Mouse (Mus musculus): ENCODE results near the gene Map3k21.

Map3k21 gene

GRCm38 (mm10) chr8:125980826-125981225, 70.6 kb downstream of the Map3k21 start:
- peak; percentile 65 for DNase-seq

DNA sequence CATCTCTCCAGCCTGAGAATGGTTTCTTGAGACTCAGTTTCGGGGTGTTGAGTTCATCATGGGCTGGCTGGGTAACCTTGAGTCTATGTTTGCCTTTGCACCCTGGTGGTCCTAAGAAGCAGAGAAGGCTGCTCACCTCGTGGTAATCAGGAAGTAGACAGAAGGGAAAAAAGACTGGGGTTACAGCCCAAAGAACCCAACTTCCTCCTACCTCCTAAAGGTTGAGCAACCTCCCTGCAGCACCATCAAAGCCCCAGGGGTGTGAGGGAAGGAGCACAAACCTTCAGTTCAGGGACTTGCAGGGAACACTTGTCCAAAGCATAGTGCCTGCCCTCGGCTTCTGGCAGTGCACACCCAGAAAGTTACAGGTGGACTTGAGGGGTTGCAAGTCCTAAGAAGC, 73.3 kb downstream of the Map3k21 start:
- no peak for DNase-seq

DNA sequence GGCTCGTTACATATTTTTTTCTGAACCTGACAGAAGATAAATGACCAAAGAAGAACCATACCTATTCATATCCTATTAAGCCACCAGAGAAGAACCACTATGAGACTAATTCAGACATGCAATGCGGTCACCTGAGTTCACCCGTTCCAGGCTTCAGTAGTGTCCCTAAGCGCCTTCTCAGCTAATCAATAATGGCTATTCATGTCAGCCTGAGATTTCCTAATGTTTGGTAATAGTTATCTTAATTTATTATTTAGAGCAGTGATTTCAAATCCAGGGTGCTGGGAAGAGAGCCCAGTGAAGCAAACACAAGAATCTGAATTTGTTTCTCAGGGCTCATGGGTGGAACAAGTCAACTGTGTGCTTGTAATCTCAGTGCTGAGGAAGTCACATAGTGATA, 73.9 kb downstream of the Map3k21 start:
- DNase-seq = no peak

DNA sequence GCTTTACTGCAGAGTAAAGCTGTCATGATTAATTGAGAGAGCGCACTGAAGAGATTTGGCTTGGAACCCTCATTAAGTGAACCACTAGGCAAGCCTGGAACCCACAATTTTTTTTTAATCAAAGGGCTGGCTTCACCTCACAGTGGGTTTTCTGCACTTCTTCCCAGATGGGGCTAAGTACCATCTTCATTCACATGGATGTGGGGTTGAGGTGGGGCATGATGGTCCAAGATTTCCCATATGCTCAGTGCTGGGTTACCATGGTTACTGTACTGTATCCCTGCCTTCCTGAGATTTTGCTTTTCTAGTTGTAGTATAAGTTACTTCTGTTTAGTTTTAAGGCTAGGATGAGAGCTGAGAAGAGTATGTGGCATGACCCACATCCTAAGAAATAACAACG, 75.1 kb downstream of the Map3k21 start:
- DNase-seq = no peak

DNA sequence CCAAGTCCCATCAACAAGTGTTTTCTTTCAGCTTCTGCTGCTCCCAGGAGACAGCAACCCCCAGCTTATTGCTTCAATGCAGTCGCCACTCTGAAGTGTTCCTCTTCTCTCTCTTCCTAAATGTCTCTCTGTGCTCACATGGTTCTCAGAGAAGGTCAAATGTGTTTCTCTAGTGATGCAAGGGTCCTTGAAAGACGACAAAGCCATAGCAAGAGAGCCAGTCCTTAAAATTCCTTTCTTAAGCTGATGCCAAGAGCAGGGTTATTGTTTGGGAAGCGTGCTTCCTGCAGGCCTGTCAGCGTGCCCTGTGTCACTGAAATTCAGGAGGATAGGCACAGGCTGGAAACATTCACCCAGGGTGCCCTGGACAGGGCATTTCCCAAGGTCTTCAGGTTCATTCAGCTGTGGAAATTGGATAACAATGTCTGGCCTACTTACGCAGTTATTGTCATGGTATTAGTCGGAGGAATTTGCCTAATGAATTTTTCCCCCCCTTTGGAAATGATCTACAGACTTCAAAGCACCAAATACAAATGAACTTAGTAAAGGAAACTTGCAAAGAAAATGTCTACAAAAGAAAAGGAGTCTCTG, 76.8 kb downstream of the Map3k21 start:
- no peak for DNase-seq

GRCm38 (mm10) chr8:125987996-125988395, 77.7 kb downstream of the Map3k21 start:
- no peak for DNase-seq

GRCm38 (mm10) chr8:125993636-125994035, 83.4 kb downstream of the Map3k21 start:
- DNase-seq = no peak

DNA sequence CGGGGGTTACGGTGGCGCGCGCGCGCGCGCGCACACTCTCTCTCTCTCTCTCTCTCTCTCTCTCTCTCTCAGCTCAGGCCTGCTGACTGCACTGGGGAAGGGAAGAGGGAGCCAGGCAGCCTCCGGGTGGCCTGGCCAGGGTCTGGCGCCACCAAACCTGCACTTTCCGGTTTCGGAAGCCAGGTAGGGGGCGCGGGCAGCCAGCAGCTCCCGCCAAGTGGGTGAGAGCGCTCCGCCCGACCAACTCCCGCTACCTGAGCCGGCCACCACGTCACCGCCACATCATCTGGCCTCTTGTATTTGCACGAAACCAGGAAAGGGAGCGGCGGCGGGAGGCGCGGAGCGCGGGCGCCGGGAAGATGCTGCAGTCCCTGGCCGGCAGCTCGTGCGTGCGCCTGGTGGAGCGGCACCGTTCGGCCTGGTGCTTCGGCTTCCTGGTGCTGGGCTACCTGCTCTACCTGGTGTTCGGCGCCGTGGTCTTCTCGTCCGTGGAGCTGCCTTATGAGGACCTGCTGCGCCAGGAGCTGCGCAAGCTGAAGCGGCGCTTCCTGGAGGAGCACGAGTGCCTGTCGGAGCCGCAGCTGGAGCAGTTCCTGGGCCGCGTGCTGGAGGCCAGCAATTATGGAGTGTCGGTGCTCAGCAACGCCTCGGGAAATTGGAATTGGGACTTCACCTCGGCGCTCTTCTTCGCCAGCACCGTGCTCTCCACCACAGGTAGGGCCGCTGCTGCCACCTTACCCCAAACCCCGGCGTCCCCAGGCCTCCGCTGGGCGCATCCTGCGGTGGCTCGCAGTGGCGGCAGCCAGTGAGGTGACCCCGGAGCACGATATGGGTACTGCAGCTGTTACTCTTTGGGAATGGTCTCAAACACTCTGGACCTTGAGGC, 85.1 kb downstream of the Map3k21 start, which contains the start of gene Kcnk1:
TSS of gene Kcnk1 (plus strand) at position 70 of the 886 bp plus-strand sequence.
- DNase-seq = peak; percentile 90

DNA sequence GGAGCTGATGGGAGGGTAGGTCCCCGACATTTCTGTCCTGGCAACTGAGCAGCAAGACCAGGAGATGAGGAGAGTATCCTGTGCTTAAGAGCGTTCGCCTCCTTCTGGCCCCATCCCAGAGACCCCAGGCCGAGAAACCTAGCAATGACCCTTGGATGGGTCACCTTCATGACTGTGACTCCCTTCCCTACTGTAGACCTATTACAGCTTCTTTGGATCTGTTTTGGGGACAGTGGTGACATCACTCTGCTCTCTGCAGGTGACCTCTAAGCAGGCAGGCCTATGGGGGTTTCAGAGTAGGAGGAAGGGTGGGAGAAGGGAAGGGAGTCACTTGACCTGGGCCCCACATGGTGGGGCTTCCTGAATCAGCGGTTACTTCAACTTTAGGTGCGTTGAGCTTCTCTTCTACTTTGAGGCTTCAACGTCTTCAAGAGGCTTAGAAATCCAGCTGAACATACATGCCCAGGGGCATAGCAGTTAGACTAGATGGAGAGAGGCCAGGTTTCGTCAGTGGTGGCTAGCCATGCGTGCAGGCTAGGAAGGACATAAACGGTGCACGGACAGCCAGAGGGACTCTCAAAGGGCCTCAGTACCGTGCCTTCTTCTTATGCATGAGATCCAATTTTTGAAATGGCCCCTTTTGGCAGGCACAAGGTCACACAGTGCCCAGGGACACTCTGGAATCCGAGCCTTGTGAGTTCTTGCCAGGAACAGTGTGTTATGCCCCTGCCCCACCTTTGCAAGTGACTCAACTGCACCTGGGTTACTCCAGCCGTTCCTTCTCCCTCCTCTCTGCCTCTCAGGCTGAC, 86.0 kb downstream of the Map3k21 start:
- DNase-seq = peak; percentile 75

GRCm38 (mm10) chr8:125996980-125997379, 86.7 kb downstream of the Map3k21 start:
- peak; percentile 56 for DNase-seq

All from cerebellum, adult 11-12 months (tissue).